Mouse (Mus musculus) ES-Bruce4 (cell line): Measurements from ENCODE around the gene Usp9y.

Source experiments
- CTCF ChIP-seq: IDR thresholded peaks from one replicate; pipeline ENCODE4 v1.8.1; 2011; ENCODE audit warnings: low read depth, low read length
- EP300 ChIP-seq: IDR thresholded peaks from 2 replicates; pipeline ENCODE4 v1.6.1; 2011; ENCODE audit warnings: low read depth, low read length; ENCODE audit not compliant: insufficient read depth
- POLR2A ChIP-seq: IDR thresholded peaks from one replicate; pipeline ENCODE4 v1.8.1; 2011; ENCODE audit warnings: low read length; ENCODE audit not compliant: insufficient read depth

- TF ChIP-seq POLR2A (no peak), CTCF (no peak), EP300 (no peak)
Observed at GRCm38 (mm10) chrY:1285735-1286134, 173.8 kb downstream of the Usp9y start.
